Mouse (Mus musculus): ENCODE measurements around the gene Cacna1f. TPM values are rescaled to one million over a fixed set of nuclear protein-coding genes. Genes with fewer than 3 reads are reported as not detected.

Cacna1f gene
- polyA plus RNA-seq, 1 experiment from 2014 or later: not detected

- 44% methylated on average over 8 of the region's 8 CpGs for WGBS
- Histone ChIP-seq H3K9ac (ENCODE audit: low read length) (no peak overlapping the region), H3K36me3 (ENCODE audit: control insufficient read depth, insufficient read depth, low read length) (no peaks in the 10 kb centered on the region), H3K9me3 (ENCODE audit: control insufficient read depth, low read length) (no peaks in the 10 kb centered on the region), H3K4me1 (ENCODE audit: control insufficient read depth, insufficient read depth, low read length) (no peaks in the 10 kb centered on the region), H3K27ac (ENCODE audit: low read depth, low read length) (no peak overlapping the region), H3K4me2 (ENCODE audit: low read depth) (no peak overlapping the region), H3K4me3 (ENCODE audit: low read depth, low read length) (no peak overlapping the region), H3K27me3 (ENCODE audit: control insufficient read depth, insufficient read depth, low read length) (no peaks in the 10 kb centered on the region)
- ATAC-seq (ENCODE audit: insufficient read depth, low FRiP score, low TSS enrichment) (0 out of 2 replicates have a peak, but pooled peaks have one; percentile 29), DNase-seq (ENCODE audit: low spot score) (no peak)
Measured at GRCm38 (mm10) chrX:7605575-7605941, 1.3 kb upstream of the Cacna1f start.

GRCm38 (mm10) chrX:7610035-7610434 is 3.2 kb downstream of the Cacna1f start:
- Histone ChIP-seq H3K27ac (ENCODE audit: low read depth, low read length) (no peak overlapping the region), H3K4me2 (ENCODE audit: low read depth) (peak overlapping the region; percentile 54), H3K4me1 (ENCODE audit: control insufficient read depth, insufficient read depth, low read length) (no peaks in the 10 kb centered on the region), H3K36me3 (ENCODE audit: control insufficient read depth, insufficient read depth, low read length) (no peaks in the 10 kb centered on the region), H3K4me3 (ENCODE audit: low read depth, low read length) (peak overlapping the region; percentile 22), H3K27me3 (ENCODE audit: control insufficient read depth, insufficient read depth, low read length) (no peaks in the 10 kb centered on the region), H3K9me3 (ENCODE audit: control insufficient read depth, low read length) (no peaks in the 10 kb centered on the region), H3K9ac (ENCODE audit: low read length) (no peak overlapping the region)
- ATAC-seq (ENCODE audit: insufficient read depth, low FRiP score, low TSS enrichment) (0 out of 2 replicates have a peak, but pooled peaks have one; percentile 16), DNase-seq (ENCODE audit: low spot score) (no peak)
- 16% methylated on average over 21 of the region's 21 CpGs for WGBS

- Histone ChIP-seq H3K9me3 (ENCODE audit: control insufficient read depth, low read length) (no peaks in the 10 kb centered on the region), H3K4me2 (ENCODE audit: low read depth) (peak overlapping the region; percentile 54), H3K4me3 (ENCODE audit: low read depth, low read length) (peak overlapping the region; percentile 22), H3K9ac (ENCODE audit: low read length) (no peak overlapping the region), H3K36me3 (ENCODE audit: control insufficient read depth, insufficient read depth, low read length) (no peaks in the 10 kb centered on the region), H3K27ac (ENCODE audit: low read depth, low read length) (no peak overlapping the region), H3K27me3 (ENCODE audit: control insufficient read depth, insufficient read depth, low read length) (no peaks in the 10 kb centered on the region), H3K4me1 (ENCODE audit: control insufficient read depth, insufficient read depth, low read length) (no peaks in the 10 kb centered on the region)
- DNase-seq (ENCODE audit: low spot score): peak; percentile 13
- no peak for ATAC-seq (ENCODE audit: insufficient read depth, low FRiP score, low TSS enrichment)
- 18% methylated on average over 26 of the region's 26 CpGs for WGBS
Measured at GRCm38 (mm10) chrX:7610536-7611258, 3.8 kb downstream of the Cacna1f start.

DNA sequence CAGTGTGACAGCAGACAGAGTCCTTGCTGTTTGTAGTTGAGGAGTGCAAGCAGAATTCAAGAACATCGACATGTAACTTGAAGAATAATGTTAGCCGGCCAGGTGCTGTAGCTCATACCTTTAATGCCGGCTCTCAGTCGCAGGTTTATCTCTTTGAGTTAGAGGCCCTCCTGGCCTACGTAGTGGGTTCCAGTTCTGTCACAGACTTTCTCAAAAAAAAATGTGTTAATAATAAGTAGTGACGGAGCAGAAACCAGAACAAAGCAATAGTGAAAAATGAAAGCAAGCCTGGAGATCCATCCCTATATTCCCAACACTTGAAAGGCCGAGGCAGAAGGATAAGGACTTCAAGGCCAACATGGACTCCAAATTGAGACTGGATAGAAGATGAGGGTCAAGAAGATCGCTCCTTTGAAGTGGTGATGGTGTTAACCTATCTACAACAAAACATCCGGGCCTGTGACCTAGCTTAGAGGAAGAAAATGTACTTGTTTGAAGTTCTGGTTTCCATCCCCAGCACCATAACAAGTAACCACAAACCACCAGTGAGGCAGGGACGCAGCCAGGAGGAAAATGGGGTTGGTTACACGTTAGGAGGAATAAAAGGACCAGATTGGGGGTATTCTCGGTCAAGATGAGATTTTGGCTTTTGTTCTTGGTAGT is 11.1 kb downstream of the Cacna1f start:
- ATAC-seq (ENCODE audit: insufficient read depth, low FRiP score, low TSS enrichment) (no peak), DNase-seq (ENCODE audit: low spot score) (no peak)
- WGBS: 86% methylated on average over 12 of the region's 12 CpGs
- no peaks in the 10 kb centered on the region for H3K9me3 ChIP-seq (ENCODE audit: control insufficient read depth, low read length)
- H3K27me3 ChIP-seq (ENCODE audit: control insufficient read depth, insufficient read depth, low read length): no peaks in the 10 kb centered on the region
- H3K4me1 ChIP-seq (ENCODE audit: control insufficient read depth, insufficient read depth, low read length): no peaks in the 10 kb centered on the region
- H3K36me3 ChIP-seq (ENCODE audit: control insufficient read depth, insufficient read depth, low read length): no peaks in the 10 kb centered on the region
- H3K27ac ChIP-seq (ENCODE audit: low read depth, low read length): no peak overlapping the region
- no peak overlapping the region for H3K4me2 ChIP-seq (ENCODE audit: low read depth)
- H3K9ac ChIP-seq (ENCODE audit: low read length): no peak overlapping the region
- no peak overlapping the region for H3K4me3 ChIP-seq (ENCODE audit: low read depth, low read length)

DNA sequence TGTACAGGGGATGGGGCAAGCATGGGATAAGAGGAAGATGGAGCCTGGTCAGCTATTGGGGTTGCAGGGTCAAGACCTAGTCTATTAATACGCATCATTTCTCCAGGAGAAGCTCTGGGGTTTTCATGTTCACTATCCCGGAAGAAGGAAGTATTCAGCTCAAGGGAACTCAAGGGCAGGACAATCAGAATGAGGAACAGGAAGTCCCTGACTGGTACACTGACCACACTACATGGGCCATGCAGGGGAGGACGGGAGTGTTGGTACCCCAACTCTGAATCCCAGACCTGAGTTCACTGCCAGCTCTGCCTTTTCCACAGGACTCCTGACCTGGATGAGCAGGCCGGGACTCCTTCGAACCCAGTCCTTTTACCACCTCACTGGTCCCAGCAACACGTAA is 25.7 kb downstream of the Cacna1f start:
- no peak overlapping the region for H3K9ac ChIP-seq (ENCODE audit: low read length)
- no peaks in the 10 kb centered on the region for H3K4me1 ChIP-seq (ENCODE audit: control insufficient read depth, insufficient read depth, low read length)
- WGBS: 97% methylated on average over 6 of the region's 6 CpGs
- H3K9me3 ChIP-seq (ENCODE audit: control insufficient read depth, low read length): no peaks in the 10 kb centered on the region
- H3K36me3 ChIP-seq (ENCODE audit: control insufficient read depth, insufficient read depth, low read length): no peaks in the 10 kb centered on the region
- H3K4me3 ChIP-seq (ENCODE audit: low read depth, low read length): no peak overlapping the region
- H3K4me2 ChIP-seq (ENCODE audit: low read depth): no peak overlapping the region
- no peaks in the 10 kb centered on the region for H3K27me3 ChIP-seq (ENCODE audit: control insufficient read depth, insufficient read depth, low read length)
- ATAC-seq (ENCODE audit: insufficient read depth, low FRiP score, low TSS enrichment) (no peak), DNase-seq (ENCODE audit: low spot score) (no peak)
- H3K27ac ChIP-seq (ENCODE audit: low read depth, low read length): no peak overlapping the region

GRCm38 (mm10) chrX:7635101-7635500 is 28.2 kb downstream of the Cacna1f start:
- DNase-seq (ENCODE audit: low spot score): no peak
- Histone ChIP-seq H3K4me2 (ENCODE audit: low read depth) (no peak overlapping the region), H3K4me1 (ENCODE audit: control insufficient read depth, insufficient read depth, low read length) (no peaks in the 10 kb centered on the region), H3K36me3 (ENCODE audit: control insufficient read depth, insufficient read depth, low read length) (no peaks in the 10 kb centered on the region), H3K27me3 (ENCODE audit: control insufficient read depth, insufficient read depth, low read length) (no peaks in the 10 kb centered on the region), H3K9me3 (ENCODE audit: control insufficient read depth, low read length) (no peaks in the 10 kb centered on the region), H3K9ac (ENCODE audit: low read length) (no peak overlapping the region), H3K4me3 (ENCODE audit: low read depth, low read length) (no peak overlapping the region), H3K27ac (ENCODE audit: low read depth, low read length) (no peak overlapping the region)
- WGBS: 66% methylated on average over 3 of the region's 3 CpGs
- no peak for ATAC-seq (ENCODE audit: insufficient read depth, low FRiP score, low TSS enrichment)

GRCm38 (mm10) chrX:7638401-7639091 is 31.7 kb downstream of the Cacna1f start, which contains the start of gene Syp:
TSS of gene Syp (plus strand) at chrX:7638471.
- Histone ChIP-seq H3K36me3 (ENCODE audit: control insufficient read depth, insufficient read depth, low read length) (no peaks in the 10 kb centered on the region), H3K27ac (ENCODE audit: low read depth, low read length) (no peak within 1 kb of the TSS), H3K9me3 (ENCODE audit: control insufficient read depth, low read length) (no peaks in the 10 kb centered on the region), H3K4me2 (ENCODE audit: low read depth) (peak within 1 kb of the TSS; percentile 41), H3K4me1 (ENCODE audit: control insufficient read depth, insufficient read depth, low read length) (no peaks in the 10 kb centered on the region), H3K9ac (ENCODE audit: low read length) (peak within 1 kb of the TSS; percentile 50), H3K4me3 (ENCODE audit: low read depth, low read length) (peak within 1 kb of the TSS; percentile 39), H3K27me3 (ENCODE audit: control insufficient read depth, insufficient read depth, low read length) (no peaks in the 10 kb centered on the region)
- DNase-seq (ENCODE audit: low spot score): peak; percentile 86
- WGBS: 20% methylated on average over 42 of the region's 42 CpGs
- ATAC-seq (ENCODE audit: insufficient read depth, low FRiP score, low TSS enrichment): peak; percentile 81

DNA sequence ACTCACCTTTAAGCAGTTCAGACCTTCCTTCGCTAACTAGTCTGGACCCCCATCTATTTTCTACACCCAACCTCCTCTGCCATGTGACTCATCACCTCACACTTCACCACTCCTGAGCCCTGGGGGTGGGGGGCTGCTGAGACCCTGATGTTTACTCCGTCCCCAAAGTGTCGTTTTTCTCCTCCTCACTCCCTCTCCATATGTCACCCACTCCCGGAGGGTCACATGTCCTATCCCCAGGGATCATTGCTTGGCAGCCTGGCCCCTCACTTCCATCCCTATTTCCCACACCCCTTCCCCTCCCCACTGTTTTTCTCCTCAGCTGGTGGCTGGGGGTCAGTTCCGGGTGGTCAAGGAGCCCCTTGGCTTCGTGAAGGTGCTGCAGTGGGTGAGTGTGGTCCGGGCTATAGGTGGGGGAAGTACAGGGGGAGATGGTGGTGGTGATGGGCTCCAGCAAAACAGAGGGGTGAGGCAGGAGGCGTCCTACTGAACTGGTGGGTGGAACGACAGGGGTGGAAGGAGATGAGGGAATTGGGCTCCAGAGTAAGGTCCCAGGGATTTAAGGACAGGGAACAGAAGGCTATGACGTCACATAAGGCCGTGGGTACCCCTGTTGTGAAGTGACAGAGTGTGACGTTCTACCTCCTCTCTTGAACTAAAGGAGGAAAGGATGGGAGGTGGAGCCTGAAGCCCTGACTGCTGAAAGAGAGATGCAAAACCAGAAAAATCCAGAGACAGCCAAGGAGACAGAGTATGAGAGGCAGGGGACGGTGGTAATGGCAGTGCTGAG is 32.8 kb downstream of the Cacna1f start:
- Histone ChIP-seq H3K27ac (ENCODE audit: low read depth, low read length) (no peak overlapping the region), H3K9me3 (ENCODE audit: control insufficient read depth, low read length) (no peaks in the 10 kb centered on the region), H3K4me1 (ENCODE audit: control insufficient read depth, insufficient read depth, low read length) (no peaks in the 10 kb centered on the region), H3K27me3 (ENCODE audit: control insufficient read depth, insufficient read depth, low read length) (no peaks in the 10 kb centered on the region), H3K4me2 (ENCODE audit: low read depth) (peak overlapping the region; percentile 41), H3K9ac (ENCODE audit: low read length) (no peak overlapping the region), H3K4me3 (ENCODE audit: low read depth, low read length) (peak overlapping the region; percentile 39), H3K36me3 (ENCODE audit: control insufficient read depth, insufficient read depth, low read length) (no peaks in the 10 kb centered on the region)
- ATAC-seq (ENCODE audit: insufficient read depth, low FRiP score, low TSS enrichment) (peak; percentile 35), DNase-seq (ENCODE audit: low spot score) (no peak)
- WGBS: 27% methylated on average over 13 of the region's 13 CpGs

Measured in neural tube, embryonic 11.5 days (tissue).